Mouse (Mus musculus) embryo, embryonic 10.5 days (tissue): ENCODE data around the gene Plscr4.

Experiments used
- DNase-seq: peaks from one replicate; pipeline ENCODE4 v3.0.0-alpha.2; 2015; ENCODE audit warnings: low spot score

Gene Plscr4

DNA sequence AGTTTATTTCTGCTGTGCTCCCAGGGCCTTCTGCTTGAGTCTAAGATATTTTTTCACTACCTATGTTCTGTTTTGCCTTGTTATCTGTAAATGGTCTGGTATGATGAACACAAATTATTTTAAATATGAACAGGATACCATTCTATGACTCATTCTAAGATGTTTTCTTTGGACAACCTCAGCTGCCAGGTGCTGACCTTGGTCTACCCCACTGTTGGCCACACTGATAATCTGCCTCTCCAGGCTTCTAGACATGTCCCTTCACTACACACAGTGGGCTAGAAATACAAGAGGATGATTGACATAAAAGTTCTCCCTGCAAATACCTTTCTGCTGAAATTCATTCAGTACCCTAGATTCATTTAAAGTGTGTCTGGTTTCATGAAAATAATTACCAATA is 54.5 kb downstream of the Plscr4 start:
- no peak for DNase-seq

DNA sequence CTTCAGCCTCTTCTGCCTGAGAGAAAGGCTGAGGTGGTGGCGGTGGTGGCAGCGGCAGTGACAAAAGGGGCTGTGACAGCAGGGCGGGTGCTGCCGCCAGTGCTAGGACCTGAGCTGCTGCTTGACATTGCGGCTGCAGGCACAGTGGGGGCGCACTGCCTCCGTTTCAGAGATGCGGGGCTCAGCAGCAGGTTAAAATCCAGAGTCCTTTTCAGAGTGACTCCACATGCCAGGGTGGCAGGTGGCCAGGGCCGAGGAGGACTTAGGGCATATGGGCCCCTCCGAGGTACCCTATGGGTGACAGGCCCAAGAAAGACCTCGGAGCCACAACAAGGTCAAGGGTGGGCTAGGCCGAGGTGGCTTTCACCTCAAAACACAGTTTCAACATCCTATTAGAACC is 59.9 kb downstream of the Plscr4 start:
- no peak for DNase-seq

DNA sequence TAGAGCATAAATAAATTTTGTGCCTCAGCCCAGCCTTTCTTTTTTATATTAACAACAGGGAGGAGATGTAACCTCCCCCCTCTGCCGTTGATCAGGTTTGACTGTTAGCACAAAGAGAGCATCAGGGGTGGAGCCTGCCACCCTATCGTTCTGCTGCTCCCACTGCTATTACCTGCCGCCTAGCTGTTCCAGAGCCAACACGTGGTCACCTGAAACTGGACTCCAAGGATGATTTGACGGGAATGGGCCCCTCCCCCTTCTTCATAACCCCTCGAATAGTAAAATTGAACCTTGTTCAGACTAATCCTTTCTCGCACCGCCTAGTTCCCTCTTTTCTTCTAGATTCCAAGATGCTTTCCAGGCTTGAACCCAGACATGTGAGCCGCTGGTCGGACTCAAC is 63.6 kb downstream of the Plscr4 start:
- no peak for DNase-seq

GRCm38 (mm10) chr9:92524506-92524905 is 67.3 kb downstream of the Plscr4 start:
- no peak for DNase-seq

DNA sequence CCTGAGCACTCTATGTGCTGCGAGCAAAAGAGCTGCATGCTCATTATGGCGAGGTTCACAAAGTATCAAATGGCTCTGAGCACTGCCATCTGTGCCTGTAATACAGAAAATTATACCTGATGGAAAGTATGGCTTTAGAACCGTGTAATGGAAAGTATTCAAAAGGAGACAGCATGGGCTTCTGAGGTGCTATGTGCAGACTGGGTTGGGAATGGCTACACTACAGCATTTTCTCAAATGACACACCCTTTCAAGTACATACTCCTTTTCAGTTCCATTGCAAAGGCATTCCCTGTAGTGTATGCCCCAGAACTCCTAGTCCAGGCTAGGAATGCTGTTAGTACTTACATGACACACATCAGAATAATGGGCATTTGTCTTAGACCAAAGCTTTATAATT is 72.9 kb downstream of the Plscr4 start:
- DNase-seq = no peak

GRCm38 (mm10) chr9:92537735-92538134 is 80.6 kb downstream of the Plscr4 start:
- DNase-seq = no peak

DNA sequence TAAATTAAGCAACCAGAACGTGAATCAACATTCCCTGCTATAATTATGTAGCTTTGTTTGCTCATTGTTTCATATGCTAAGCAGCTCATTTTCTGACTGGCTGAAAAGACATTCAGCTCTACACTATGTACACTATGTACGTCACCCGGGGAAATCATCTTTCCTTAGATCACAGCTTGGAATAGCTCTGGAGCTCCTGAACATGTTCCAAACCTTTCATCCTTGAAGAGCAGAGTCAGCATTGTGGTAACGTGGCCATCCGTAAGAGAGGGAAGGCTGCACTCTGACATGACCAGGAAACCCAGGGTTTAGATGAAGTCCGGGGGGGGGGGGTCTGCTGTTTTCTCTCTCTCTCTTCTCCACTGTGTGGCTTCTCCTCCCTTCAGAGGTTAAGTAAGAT is 81.0 kb downstream of the Plscr4 start:
- no peak for DNase-seq
